In the genomic region with DNA sequence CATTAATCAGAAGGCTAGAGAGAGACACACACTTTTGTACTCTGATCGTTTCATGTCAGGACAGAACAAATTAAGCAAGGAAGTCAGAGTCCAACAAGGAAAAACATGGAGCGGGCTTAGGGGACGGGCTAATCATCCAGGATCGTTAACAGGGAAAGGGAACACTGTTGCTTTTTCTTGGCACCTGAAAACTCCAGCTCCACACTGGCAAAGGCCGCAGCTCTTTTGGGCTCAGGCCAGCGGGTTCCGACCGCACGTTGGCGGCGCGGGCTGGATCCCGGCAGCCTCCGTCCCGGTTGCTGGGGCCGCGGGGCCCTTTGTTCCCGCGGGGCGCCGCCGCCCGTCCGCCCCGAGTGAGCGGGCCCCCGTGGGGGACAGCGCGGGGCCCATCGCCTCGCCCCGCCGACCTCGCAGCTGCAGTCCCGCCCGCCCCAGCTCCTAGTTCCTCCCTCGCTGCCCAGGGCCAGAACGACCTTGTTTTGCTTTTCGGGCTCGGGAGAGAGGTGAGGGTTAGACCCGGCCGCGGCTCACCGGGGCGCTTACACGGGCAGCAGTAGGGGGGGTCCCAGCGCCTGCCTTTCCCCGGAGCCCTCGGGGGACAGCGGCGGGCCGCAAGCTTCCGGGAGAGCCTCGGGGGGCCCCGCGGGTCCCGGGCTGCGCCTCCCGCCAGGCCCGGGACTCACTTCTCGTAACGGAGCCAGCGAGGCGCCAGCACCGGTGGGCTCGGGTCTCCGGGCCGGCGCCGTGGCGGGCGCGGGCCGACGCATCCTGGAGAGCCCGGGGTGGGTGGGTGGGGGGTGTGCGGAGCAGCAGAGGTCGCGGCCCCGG, we compare ENCODE assay signal across 8 mouse cellular contexts. TPM values are rescaled to one million over a fixed set of nuclear protein-coding genes. Genes with fewer than 3 reads are reported as not detected.
DNase-seq lines count a peak whose midpoint lies in the region; ATAC-seq and TF ChIP-seq lines count a peak whose summit lies in the region.

A gene (plus strand): TSS at position 434 of the 828 bp plus-strand sequence.

- peak within 1 kb of the TSS; percentile 69 for H3K4me2 ChIP-seq in hindbrain, postnatal 0 days (ENCODE audit: low read depth, low read length)

- H3K27me3 ChIP-seq in hindbrain, postnatal 0 days (ENCODE audit: insufficient read depth, low read length): no peaks in the 10 kb centered on the region

- WGBS in hindbrain, postnatal 0 days: under 1% methylated on average over 72 of the region's 80 CpGs

- H3K36me3 ChIP-seq in hindbrain, postnatal 0 days (ENCODE audit: insufficient read depth, low read length): no peaks in the 10 kb centered on the region

- ATAC-seq in common myeloid progenitor, adult 5-6 weeks (replicated peaks; ENCODE audit: low read depth, poor library complexity, severe bottlenecking): peak; percentile 19; the same call in 1 of the 2 replicates
- peak; percentile 45 for ATAC-seq in hindbrain, postnatal 0 days
- peak; percentile 56 for ATAC-seq in megakaryocyte, adult 5-6 weeks (ENCODE audit: poor library complexity, severe bottlenecking)

- peak; percentile 48 for DNase-seq in T-cell, adult 2 months (ENCODE audit: low spot score)
- peak; percentile 87 for DNase-seq in gastrocnemius, adult 2 months
- peak; percentile 79 for DNase-seq in hindbrain, postnatal 0 days (ENCODE audit: low spot score)
- peak; percentile 61 to 70 for DNase-seq in left cerebral cortex, adult 2 months (ENCODE audit: extremely low spot score in 1 of 2, low spot score in 2 of 2)
- DNase-seq in right cerebral cortex, adult 2 months (ENCODE audit: low spot score in 2 of 2): peak; percentile 57 to 66
- DNase-seq in urinary bladder, postnatal 25 days (ENCODE audit: low spot score): peak; percentile 56

- peak within 1 kb of the TSS; percentile 98 for H3K9ac ChIP-seq in hindbrain, postnatal 0 days (replicated peaks; ENCODE audit: low read length)

- no peak for TF ChIP-seq CTCF in gastrocnemius, adult 2 months (IDR thresholded peaks at IDR 0.05)
- no peak for TF ChIP-seq CTCF in hindbrain, postnatal 0 days (IDR thresholded peaks at IDR 0.05; ENCODE audit: low read depth)
- TF ChIP-seq CTCF in left cerebral cortex, adult 2 months (IDR thresholded peaks at IDR 0.05): no peak

- H3K4me3 ChIP-seq in gastrocnemius, adult 2 months: peak within 1 kb of the TSS; percentile 99
- peak within 1 kb of the TSS; percentile 95 for H3K4me3 ChIP-seq in hindbrain, postnatal 0 days (ENCODE audit: low read length)
- peak within 1 kb of the TSS; percentile 77 for H3K4me3 ChIP-seq in left cerebral cortex, adult 2 months

- H3K4me1 ChIP-seq in hindbrain, postnatal 0 days (ENCODE audit: insufficient read depth, low read length): no peaks in the 10 kb centered on the region; the same call in 1 of the 2 replicates

- intact Hi-C loops in gastrocnemius, adult 2 months (cut with DNase I): loop anchor here (5.0 kb wide), 1 partner anchor 66 kb away; a partner anchor contains a TSS
- intact Hi-C loops in left cerebral cortex, adult 2 months (cut with DNase I): loop anchor here (1.0 to 5.0 kb wide), 5 partner anchors 39 to 227 kb away; a partner anchor contains a TSS

- no peaks in the 10 kb centered on the region for H3K9me3 ChIP-seq in hindbrain, postnatal 0 days (ENCODE audit: low read length)

- peak within 1 kb of the TSS; percentile 100 for H3K27ac ChIP-seq in gastrocnemius, adult 2 months
- peak within 1 kb of the TSS; percentile 100 for H3K27ac ChIP-seq in hindbrain, postnatal 0 days
- peak within 1 kb of the TSS; percentile 95 for H3K27ac ChIP-seq in left cerebral cortex, adult 2 months

RNA-seq across cellular contexts. Expression of the gene that starts here (rescaled TPM):
- total RNA-seq in common myeloid progenitor, adult 5-6 weeks (2017): 49.1 and 67.5 TPM in 2 replicates
- 1 to 10 TPM; 5.0 to 7.8 TPM for total RNA-seq in gastrocnemius, adult 2 months (2021)
- total RNA-seq in hindbrain, postnatal 0 days (2014; rRNA removed): 27.4 and 41.7 TPM in 2 replicates
- 9.7 and 10.0 TPM in 2 replicates for polyA plus RNA-seq in hindbrain, postnatal 0 days (2015; fragmentation: Nextera tagmentation; extraction: Ambion mirVana)
- 1 to 10 TPM; 6.4 to 7.7 TPM for total RNA-seq in left cerebral cortex, adult 2 months (2021)
- 30.8 and 31.5 TPM in 2 replicates for total RNA-seq in megakaryocyte, adult 5-6 weeks (2015)
- 25.7 and 28.8 TPM in 2 replicates for total RNA-seq in megakaryocyte, adult 5-6 weeks (2017)

Comparison
In these comparisons a context has a peak if more than half of its experiments do, and no peak if none do; other contexts are left out.
1. Peak in every context shown above with its lines: DNase-seq, ATAC-seq, H3K4me3 ChIP-seq and H3K27ac ChIP-seq.